Mouse (Mus musculus) thymus, adult 2 months (tissue): ENCODE results near the gene Gucy2g. TPM values are rescaled to one million over a fixed set of nuclear protein-coding genes. Genes with fewer than 3 reads are reported as not detected.
"Not testable (repeated sequence)": the region's sequence is repeated elsewhere in the genome, so short reads cannot be mapped to it uniquely, and the experiment has no call there.

Experiments used
- DNase-seq: peaks from one replicate; pipeline ENCODE4 v3.0.0; 2021
- H3K27ac ChIP-seq: fragments of 200-500 bp; 2 replicates; pipeline ENCODE4 v1.5.1; 2012; ENCODE audit warnings: low read length, control low read depth; ENCODE audit not compliant: control insufficient read depth, insufficient read depth
- H3K27me3 ChIP-seq: fragments of 200-500 bp; 2 replicates; pipeline ENCODE4 v1.6.1; 2012; ENCODE audit warnings: mild to moderate bottlenecking, low read length, moderate library complexity, mixed read lengths; ENCODE audit not compliant: control insufficient read depth, insufficient read depth
- H3K36me3 ChIP-seq: fragments of 200-500 bp; 2 replicates; pipeline ENCODE4 v1.6.1; 2012; ENCODE audit warnings: mild to moderate bottlenecking, low read length, moderate library complexity; ENCODE audit not compliant: control insufficient read depth, insufficient read depth
- H3K4me1 ChIP-seq: fragments of 200-500 bp; replicated peaks from 2 replicates; pipeline ENCODE4 v1.6.1; 2012; ENCODE audit warnings: low read length; ENCODE audit not compliant: control insufficient read depth, insufficient read depth
- H3K4me3 ChIP-seq: fragments of 200-500 bp; 2 replicates; pipeline ENCODE4 v1.5.1; 2012; ENCODE audit warnings: mild to moderate bottlenecking, low read length, control low read depth, moderate library complexity; ENCODE audit not compliant: control insufficient read depth, insufficient read depth
- CTCF ChIP-seq: fragments of 200-500 bp; IDR thresholded peaks from 2 replicates; pipeline ENCODE4 v1.5.1; 2012; ENCODE audit warnings: mild to moderate bottlenecking, control low read depth, low read length, moderate library complexity, borderline replicate concordance; ENCODE audit not compliant: control insufficient read depth, poor library complexity, insufficient read depth; ENCODE audit errors: extremely low read depth
- POLR2A ChIP-seq: fragments of 200-500 bp; IDR thresholded peaks from 2 replicates; pipeline ENCODE4 v1.6.1; 2012; ENCODE audit warnings: mild to moderate bottlenecking, low read length, control low read depth, moderate library complexity; ENCODE audit not compliant: control insufficient read depth, poor library complexity, insufficient read depth; ENCODE audit errors: extremely low read depth
- WGBS: fragments of 180-500 bp; shearing (Covaris S2); methylation state at CpG from one replicate; pipeline ENCODE4 v1.1.7; 2018; 5-methylcytosine and 5-hydroxymethylcytosine counted together
- polyA plus RNA-seq: library from polyadenylated mRNA; depleted of rRNA; stranded (reverse); fragments of >200 nt; gene quantifications from 2 replicates; pipeline ENCODE4 v1.2.3, GENCODE M21; 2012; rRNA removed

The Gucy2g gene
- polyA plus RNA-seq, 1 experiment = 0.13 TPM

DNA sequence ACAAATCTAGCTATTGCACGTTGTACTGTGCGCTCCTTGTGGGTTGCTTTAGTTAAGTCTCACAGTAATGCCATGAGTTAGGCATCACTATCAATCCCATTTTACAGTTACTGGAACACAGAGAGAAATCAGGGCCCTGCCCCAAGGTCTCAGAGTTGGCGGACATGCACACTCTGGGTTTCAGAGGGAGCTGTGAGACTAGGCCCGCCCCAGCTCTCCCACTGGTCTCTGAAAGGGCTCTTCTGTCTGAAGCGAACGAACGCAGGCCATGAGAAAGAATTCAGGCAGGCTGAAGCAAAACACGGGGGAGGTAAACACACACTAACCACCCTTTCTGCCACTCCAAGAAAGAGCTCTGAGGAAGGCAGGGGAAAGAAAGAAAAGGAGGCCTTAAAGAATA is 82.4 kb downstream of the Gucy2g start:
- Histone ChIP-seq H3K27me3 (no peaks in the 10 kb centered on the region), H3K27ac (no peak overlapping the region), H3K4me3 (no peak overlapping the region), H3K4me1 (no peaks in the 10 kb centered on the region), H3K36me3 (no peaks in the 10 kb centered on the region)
- WGBS = 90% methylated on average over 8 of the region's 8 CpGs
- DNase-seq = no peak
- TF ChIP-seq POLR2A (no peak), CTCF (no peak)

DNA sequence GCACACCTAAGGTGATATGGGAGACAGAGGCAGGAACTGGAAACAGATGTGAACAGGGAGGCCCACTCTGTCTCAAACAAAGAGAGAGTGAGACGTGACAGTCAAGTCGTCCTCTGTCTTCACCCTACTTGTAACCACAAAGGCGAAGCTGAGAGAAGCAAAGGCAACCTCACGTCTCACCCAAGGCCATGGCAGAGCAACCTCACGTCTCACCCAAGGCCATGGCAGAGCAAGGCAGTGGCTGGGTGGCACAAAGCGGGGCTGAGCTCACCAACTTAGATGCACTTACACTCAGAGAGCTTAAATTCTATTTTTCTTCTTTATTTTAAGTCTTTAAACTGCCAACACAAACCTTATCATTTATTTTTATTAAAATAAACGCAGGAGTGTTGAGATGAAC is 84.0 kb downstream of the Gucy2g start:
- WGBS = 89% methylated on average over 7 of the region's 7 CpGs
- DNase-seq = no peak
- Histone ChIP-seq H3K27me3 (no peaks in the 10 kb centered on the region), H3K36me3 (no peaks in the 10 kb centered on the region), H3K27ac (no peak overlapping the region), H3K4me3 (no peak overlapping the region), H3K4me1 (no peaks in the 10 kb centered on the region)
- TF ChIP-seq CTCF (no peak), POLR2A (no peak)

DNA sequence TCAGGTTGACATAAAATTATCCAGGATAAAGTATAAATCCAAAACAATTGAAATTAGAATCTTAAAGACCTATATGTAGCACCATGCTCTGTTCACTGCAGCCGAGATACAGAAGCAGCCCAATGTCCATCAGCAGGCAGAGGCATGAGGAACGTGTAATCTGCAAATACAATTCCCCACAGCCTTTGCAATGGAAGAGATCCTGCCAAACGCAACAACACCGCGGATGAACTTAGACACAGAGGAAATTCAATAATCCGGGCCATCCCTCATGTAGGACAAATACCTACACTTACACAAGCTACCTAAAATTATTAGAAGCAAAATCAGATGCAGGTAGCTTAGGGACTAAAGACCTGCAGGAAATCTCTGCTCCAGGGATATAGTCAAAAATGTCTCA is 88.1 kb downstream of the Gucy2g start:
- H3K27me3 ChIP-seq = no peaks in the 10 kb centered on the region
- 92% methylated on average over 6 of the region's 6 CpGs for WGBS
- H3K4me1 ChIP-seq = no peaks in the 10 kb centered on the region
- H3K4me3 ChIP-seq = no peak overlapping the region
- H3K36me3 ChIP-seq = no peaks in the 10 kb centered on the region
- no peak overlapping the region for H3K27ac ChIP-seq
- no peak for TF ChIP-seq CTCF
- no peak for TF ChIP-seq POLR2A
- DNase-seq = no peak

DNA sequence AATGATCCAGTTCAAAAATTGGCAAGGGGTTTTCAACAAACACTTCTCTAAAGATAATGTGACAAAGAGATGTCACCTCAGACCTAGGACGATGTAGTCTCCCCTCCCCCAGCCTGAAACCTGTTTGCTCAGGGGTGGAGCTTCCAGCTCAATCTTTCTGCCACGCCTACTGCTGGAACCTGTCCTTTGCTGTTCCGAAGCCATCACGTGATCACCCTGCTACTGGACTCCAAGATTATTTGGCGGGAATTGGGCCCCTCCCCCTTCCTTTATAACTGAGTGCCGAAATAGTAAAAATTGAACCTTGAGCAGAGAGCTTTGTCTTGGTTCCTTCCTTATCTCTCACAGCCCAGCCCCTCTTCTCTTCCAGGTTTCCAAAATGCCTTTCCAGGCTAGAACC is 88.8 kb downstream of the Gucy2g start:
- H3K27ac ChIP-seq, H3K27me3 ChIP-seq, H3K36me3 ChIP-seq, H3K4me1 ChIP-seq, DNase-seq, H3K4me3 ChIP-seq: not testable (repeated sequence)
- 80% methylated on average over 6 of the region's 6 CpGs for WGBS

DNA sequence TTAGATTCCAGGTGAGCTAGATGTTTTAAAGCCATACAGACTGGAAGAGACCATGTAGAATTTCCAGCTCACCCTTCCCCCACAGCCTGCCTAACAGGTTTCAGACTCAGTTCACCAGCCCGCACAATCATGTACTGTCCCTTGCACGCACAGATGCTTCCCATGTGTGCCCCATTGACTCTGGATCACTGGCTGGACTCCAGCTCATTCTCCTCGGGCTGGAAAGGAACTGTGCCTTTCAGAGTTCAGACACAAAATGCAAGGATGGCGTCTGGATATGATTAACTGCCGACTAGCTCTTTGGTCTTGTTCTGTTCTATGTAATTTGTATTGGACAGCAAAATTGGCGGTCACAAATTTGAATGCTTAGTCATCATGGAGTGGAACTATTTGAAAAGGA is 91.4 kb downstream of the Gucy2g start:
- Histone ChIP-seq H3K27me3 (no peaks in the 10 kb centered on the region), H3K4me1 (no peaks in the 10 kb centered on the region), H3K27ac (no peak overlapping the region), H3K36me3 (no peaks in the 10 kb centered on the region), H3K4me3 (no peak overlapping the region)
- no peak for DNase-seq
- WGBS = 93% methylated on average over 6 of the region's 6 CpGs
- TF ChIP-seq POLR2A = no peak
- no peak for TF ChIP-seq CTCF

DNA sequence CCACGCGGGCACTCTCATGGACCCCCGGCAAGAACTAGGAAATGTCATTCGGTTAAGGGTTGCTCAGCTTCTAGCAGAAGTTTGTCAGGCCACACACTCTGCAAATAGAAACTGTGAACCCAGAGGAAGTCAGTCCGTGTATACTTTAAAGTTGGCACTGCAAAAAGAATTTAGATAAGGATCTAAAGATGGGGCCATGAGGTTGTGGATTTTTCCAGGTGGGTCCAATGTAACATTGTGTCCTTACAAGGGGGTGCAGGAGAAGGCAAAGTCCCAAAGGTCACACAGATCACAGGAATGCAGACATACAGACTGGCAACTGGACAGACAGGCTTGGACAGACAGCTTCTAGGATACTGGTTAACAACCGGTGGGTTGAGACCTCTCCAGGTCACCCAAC is 92.9 kb downstream of the Gucy2g start:
- no peak for TF ChIP-seq CTCF
- no peak for TF ChIP-seq POLR2A
- no peak for DNase-seq
- no peaks in the 10 kb centered on the region for H3K4me1 ChIP-seq
- no peak overlapping the region for H3K4me3 ChIP-seq
- H3K36me3 ChIP-seq = no peaks in the 10 kb centered on the region
- H3K27me3 ChIP-seq = no peaks in the 10 kb centered on the region
- no peak overlapping the region for H3K27ac ChIP-seq
- WGBS = 33% methylated on average over 6 of the region's 6 CpGs

Other genes starting within 250 kb of the Gucy2g start
- gene Gpam, start 114.0 kb downstream of the Gucy2g start, polyA plus RNA-seq = 20.0 and 24.1 TPM in 2 replicates
- 0.12 and 0.15 TPM in 2 replicates for gene Tectb, start 60.5 kb downstream of the Gucy2g start, polyA plus RNA-seq
- 20.9 and 21.1 TPM in 2 replicates for gene Acsl5, start 10.7 kb upstream of the Gucy2g start, polyA plus RNA-seq
- gene Zdhhc6, start 74.8 kb upstream of the Gucy2g start, polyA plus RNA-seq = 11.4 and 14.2 TPM in 2 replicates
- gene Vti1a, start 75.1 kb upstream of the Gucy2g start, polyA plus RNA-seq = 13.9 and 15.4 TPM in 2 replicates